Mouse (Mus musculus) CD4-positive, CD25-positive, alpha-beta regulatory T cell, adult 2 months (primary cell): ENCODE measurements at regions not wholly inside any gene's neighbourhood (a gene's known extent, or its start where the extent isn't known, plus 50 kb on each side); places are given as distances from the start of the nearest gene placed in this dataset.
A peak's percentile ranks its signal among the peaks of the same experiment; 100 is the strongest.

Source experiments
- DNase-seq: peaks from one replicate; pipeline ENCODE4 v3.0.0-alpha.2; 2012; ENCODE audit warnings: low read depth, low spot score

DNA sequence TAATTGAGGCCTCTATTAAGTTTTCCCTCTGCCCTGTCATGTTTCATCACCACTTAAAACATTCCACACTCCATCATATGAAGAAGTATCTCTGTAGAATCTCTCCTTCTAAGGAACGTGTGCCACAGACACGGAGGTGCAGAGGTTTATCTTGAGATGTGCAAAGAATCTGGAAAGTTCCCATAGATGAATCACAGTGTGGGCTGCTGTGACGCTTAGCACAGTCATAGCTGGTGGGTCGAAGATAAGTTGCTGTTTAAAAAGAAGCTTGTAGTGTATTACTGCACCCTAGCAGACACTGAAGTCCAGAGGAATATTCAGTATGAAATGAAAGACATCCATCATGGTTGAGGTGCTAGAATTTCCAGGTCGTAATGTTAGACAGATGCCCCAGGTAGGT, 179.9 kb upstream of the 4930583I09Rik start:
- DNase-seq, result no peak

GRCm38 (mm10) chr17:65014682-65015081, 178.8 kb upstream of the 4930583I09Rik start:
- no peak for DNase-seq

DNA sequence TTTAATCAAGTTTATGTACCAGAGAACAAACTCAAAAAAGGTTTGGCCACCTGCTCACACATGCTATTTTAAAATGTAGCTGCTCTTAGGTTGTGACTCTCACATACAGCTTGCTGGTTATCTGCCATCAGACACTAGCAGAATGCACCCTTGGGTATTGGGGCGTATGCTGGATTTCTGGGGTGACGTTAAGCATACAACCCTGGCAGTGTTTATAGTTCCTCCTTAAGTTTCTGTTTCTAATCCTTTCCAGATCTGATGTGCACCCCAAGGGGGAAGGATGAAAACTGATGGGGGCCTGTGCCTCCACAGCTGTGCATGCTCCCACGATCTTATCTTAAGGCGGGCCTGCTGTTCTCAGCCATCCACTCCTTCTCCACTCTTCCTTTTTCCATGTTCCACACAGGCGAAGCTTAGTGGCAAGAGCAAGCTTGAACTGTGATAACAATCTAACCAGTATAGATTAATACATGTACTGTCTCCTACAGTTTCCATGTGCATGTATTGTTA, 164.8 kb upstream of the 4930583I09Rik start:
- DNase-seq, result no peak

DNA sequence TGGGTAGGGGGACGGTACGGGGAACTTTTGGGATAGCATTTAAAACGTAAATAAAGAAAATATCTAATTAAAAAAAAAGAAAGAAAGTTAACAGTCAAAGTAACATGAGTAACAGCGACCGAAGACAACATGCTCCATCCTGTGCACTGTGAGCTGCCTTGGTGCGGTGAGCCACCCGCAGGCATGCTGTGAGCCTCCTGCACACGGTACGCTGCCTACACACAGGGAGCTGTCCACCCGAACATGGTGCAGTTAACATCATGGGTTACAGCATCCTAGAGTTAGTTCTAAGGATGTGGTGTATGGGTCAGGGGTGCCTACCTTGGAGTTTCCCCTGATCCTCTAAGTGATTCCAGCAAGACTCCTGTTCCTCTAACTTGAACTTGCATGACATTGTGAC, 158.6 kb upstream of the 4930583I09Rik start:
- DNase-seq, result no peak

DNA sequence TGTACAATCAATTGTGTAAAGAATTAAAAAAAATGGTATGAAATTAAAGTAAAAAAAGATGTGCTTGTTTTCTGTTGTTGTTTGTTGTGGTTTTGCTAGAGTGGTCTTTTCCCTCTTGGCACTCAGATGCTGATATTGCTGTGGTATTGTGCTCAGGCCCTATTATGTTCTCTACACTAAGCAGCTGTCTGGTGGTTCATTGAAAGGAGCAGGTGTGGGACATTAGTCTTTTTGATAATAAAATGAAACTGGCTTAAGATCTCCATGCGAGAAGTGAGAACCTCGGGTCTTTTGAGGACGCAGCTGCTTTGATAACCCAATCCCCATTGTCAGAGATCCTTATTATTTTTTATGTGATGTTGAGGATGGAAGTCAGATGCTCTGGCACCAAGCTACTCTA, 155.4 kb upstream of the 4930583I09Rik start:
- DNase-seq, result no peak

GRCm38 (mm10) chr17:64984276-64985011, 148.6 kb upstream of the 4930583I09Rik start:
- DNase-seq, result no peak

- DNase-seq, result no peak
Observed at GRCm38 (mm10) chr17:64983480-64983879, 147.6 kb upstream of the 4930583I09Rik start.

DNA sequence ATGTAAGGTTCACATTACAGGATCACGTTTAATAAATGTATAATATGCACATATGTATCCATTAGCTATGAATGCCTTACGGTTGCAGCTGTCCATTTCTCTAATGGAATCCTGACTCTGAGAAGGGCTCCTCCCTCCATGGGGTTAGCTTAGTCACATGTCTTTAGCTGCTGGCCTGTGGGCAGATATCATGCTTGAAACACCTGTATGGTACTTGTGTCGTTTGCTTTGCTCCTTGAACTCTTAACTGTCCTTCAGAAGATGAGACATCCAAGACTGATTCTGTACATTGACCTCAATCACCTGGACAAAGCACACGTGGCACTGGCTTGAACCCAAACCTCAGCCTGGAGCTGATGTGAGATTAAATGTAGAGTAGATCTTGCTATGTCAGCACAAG, 128.3 kb upstream of the 4930583I09Rik start:
- DNase-seq, result no peak

GRCm38 (mm10) chr17:64961887-64962286, 126.0 kb upstream of the 4930583I09Rik start:
- no peak for DNase-seq

DNA sequence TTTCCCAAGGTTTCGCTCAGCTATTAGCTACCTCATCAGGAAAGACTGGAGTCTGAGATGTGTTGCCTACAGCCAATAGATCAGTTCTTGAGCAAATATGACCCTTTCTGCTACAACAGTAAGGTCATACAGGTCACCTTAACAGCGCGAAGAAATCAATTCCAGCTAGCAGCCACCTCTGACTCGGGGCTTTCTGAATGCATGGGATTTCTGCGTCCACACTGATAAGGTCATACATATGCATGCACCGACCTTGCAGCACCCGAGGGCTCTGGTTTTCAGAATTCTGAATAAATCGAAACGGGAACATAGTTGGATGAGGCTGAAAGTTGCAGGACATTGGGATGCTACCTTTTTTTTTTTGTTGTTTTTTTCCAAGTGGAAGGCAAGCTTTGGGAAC, 121.6 kb upstream of the 4930583I09Rik start:
- DNase-seq, result no peak

GRCm38 (mm10) chr17:64956506-64956905, 120.6 kb upstream of the 4930583I09Rik start:
- DNase-seq, result no peak

GRCm38 (mm10) chr17:64953275-64953674, 117.4 kb upstream of the 4930583I09Rik start:
- no peak for DNase-seq

DNA sequence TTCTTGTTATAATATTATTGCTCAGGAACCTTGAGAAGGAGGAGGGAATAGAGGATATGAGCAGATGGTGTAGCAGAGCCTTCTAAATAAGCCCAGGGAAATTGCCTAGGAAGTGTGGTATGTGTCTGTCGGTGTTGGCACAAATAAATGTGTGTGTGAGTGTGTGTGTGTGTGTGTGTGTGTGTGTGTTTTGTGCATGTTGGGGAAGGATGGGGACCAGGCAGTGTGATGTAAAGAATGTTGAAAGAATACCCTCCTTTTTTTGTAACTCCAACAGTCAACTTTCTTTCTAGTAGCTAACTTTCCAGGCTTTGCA, 115.7 kb upstream of the 4930583I09Rik start:
- no peak for DNase-seq

- DNase-seq, result no peak
Observed at GRCm38 (mm10) chr17:64950802-64951624, 115.1 kb upstream of the 4930583I09Rik start.

DNA sequence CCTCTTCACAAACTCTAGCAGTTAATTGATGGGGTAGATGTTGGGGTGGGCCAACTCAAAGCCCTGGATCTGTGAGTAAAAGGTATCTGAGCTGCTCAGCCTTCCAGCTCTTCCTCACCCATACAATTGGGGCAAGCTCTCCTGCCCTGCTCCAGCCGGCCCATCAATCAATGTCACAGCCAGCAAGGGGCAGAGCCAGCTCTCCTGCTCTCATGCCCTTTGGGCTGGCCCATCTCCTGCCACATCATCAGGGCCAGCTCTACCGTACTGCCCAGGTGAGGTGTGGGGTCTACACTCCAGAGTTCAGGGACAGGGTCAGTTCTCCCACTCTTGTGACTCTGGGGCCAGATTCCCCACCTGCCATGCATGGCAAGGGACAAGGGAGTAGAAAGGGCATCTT, 107.3 kb upstream of the 4930583I09Rik start:
- no peak for DNase-seq

DNA sequence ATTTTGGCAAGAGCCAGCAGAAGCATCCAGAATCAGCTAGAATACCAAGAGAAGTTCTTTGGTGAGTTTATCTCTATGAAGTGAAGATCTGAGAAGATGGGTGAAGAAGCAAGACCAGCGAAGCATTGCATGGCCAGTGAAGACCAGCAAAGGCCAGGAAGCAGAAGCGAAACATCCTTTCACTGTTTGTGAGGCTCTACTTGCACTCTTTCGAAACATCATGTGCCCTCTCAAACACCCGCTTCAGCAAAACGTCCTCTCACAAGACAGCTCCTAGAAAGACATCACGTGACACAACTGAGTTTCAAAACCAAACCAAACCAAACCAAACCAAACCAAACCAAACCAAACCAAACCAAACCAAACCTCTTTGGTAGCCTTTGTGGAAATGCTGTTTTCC, 105.7 kb upstream of the 4930583I09Rik start:
- no peak for DNase-seq

GRCm38 (mm10) chr17:64935683-64936082, 99.8 kb upstream of the 4930583I09Rik start:
- no peak for DNase-seq

DNA sequence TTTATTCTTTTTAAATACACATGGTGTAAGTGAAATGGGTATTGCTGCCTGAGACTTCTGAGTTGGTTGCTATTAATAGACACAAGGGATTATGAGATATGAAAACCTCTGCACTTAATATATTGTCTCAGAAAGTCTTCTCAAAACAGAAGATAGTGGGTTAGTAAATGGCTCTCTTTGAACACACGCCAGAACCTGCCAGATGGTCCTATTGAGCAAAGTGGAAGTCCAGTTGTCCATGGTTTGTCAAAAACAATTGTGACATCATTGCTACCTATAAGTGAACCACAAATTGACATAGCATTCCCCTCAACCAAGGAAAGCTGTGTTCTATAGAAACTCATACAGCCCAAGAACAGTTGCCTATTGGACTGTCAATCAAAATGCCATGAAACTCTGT, 98.5 kb upstream of the 4930583I09Rik start:
- DNase-seq, result no peak

- DNase-seq, result no peak
Observed at GRCm38 (mm10) chr17:64930816-64931428, 95.1 kb upstream of the 4930583I09Rik start.

GRCm38 (mm10) chr17:64923762-64924161, 87.9 kb upstream of the 4930583I09Rik start:
- DNase-seq, result no peak

DNA sequence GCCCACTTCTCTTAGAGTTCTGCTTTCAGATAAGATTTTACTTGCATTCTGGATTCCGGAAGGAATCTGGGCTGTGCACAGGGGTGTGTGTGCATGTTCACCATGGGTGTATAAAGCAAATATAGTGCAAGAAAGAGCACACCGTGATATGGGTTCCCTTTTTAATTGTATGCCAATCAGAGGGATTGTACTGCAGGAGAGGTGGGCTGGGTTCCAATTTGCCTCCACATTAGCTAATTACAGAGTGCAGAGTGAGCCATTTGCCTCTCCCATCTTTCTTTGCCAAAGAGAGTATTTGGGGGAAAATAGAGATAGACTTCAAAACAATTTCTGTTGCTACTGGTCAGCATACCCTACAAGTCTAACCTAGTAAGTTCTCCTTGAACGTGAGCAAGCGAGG, 86.4 kb upstream of the 4930583I09Rik start:
- no peak for DNase-seq

DNA sequence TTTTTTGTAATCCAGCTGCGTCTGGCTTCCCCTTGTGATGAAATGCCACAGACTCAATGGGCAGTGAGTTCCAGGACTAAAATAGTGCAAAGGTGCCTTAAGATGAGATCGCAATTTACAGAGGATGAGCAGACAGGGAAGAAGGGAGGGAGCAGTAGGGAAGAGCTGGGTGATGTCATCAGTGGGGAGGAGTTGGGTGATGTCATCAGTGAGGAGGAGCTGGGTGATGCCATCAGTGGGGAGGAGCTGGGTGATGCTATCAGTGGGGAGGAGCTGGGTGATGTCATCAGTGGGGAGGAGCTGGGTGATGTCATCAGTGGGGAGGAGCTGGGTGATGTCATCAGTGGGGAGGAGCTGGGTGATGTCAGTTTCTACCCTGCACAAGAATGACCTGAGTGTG, 84.4 kb upstream of the 4930583I09Rik start:
- peak; percentile 1 for DNase-seq

GRCm38 (mm10) chr17:64917830-64918229, 82.0 kb upstream of the 4930583I09Rik start:
- no peak for DNase-seq
